Mouse (Mus musculus): ENCODE measurements around the gene Hist1h2ah.

DNA sequence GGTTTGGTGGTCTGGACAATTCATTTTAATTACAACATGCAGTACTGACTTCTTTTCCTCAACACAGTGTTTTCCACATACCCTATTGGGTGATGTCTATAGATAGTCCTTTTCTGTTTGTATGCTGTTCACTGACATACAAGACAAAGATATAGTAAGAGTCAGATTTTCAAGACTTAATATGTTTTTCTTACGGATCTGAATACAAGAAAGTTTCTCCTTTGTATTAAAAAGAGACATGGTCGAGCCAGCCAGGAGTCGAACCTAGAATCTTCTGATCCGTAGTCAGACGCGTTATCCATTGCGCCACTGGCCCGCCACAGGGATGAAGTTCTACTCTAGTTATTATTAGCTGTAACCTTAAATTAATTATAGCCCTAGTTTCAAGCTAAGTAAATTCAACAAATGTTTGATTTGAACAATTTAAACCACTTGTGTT is 14.4 kb downstream of the Hist1h2ah start:
- TF ChIP-seq ZNF384 (IDR thresholded peaks at IDR 0.05; ENCODE audit: low read depth, low read length) (no peak), CTCF (conservative IDR thresholded peaks at IDR 0.05 in 1 of 2, IDR thresholded peaks at IDR 0.05 in 1 of 2; ENCODE audit: low read depth in 2 of 2, low read length in 2 of 2) (no peak), ZMIZ1 (IDR thresholded peaks at IDR 0.05; ENCODE audit: low read depth, low read length) (no peak), POLR2AphosphoS2 (IDR thresholded peaks at IDR 0.05; ENCODE audit: low read depth, low read length) (no peak), MAFK (IDR thresholded peaks at IDR 0.05; ENCODE audit: insufficient replicate concordance, low read length) (peak; percentile 96), CHD1 (IDR thresholded peaks at IDR 0.05; ENCODE audit: low read depth, low read length) (no peak), TBP (conservative IDR thresholded peaks at IDR 0.05; ENCODE audit: low read depth, low read length) (peak; percentile 100), NELFE (IDR thresholded peaks at IDR 0.05; ENCODE audit: low read depth, low read length) (no peak), EP300 (IDR thresholded peaks at IDR 0.05; ENCODE audit: low read length) (no peak)
